Mouse (Mus musculus): ENCODE measurements at regions not wholly inside any gene's neighbourhood (a gene's known extent, or its start where the extent isn't known, plus 50 kb on each side); places are given as distances from the start of the nearest gene placed in this dataset.

DNA sequence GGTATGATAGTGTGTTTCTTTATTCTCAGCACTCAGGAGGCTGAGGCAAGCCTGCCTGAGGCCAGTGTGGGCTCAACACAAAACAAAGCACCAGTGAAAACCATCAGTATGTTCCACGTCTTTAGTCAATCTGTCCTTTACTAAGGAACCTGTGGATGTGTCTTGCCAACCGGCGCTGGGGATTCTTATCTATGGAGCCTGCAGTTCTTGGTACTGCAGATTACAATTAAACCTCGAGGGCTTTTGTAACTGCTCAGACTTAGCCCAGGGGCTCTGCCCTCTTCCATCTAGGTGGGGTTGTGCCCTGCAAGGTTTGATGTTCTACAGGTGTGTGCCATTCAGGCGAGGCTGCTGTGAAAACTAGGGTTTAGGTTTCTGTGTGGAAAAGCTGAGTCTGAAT, 145.1 kb upstream of the Opcml start:
- H3K27ac ChIP-seq (ENCODE audit: insufficient read depth, low read length), result no peak overlapping the region
- H3K4me3 ChIP-seq (ENCODE audit: insufficient read depth, low read length), result no peak overlapping the region
- TF ChIP-seq CTCF (IDR thresholded peaks at IDR 0.05; ENCODE audit: borderline replicate concordance, insufficient read depth, low read length) (no peak), POLR2A (IDR thresholded peaks at IDR 0.05; ENCODE audit: low read depth, low read length) (no peak)
- no peaks in the 10 kb centered on the region for H3K4me1 ChIP-seq (ENCODE audit: control insufficient read depth, insufficient read depth, low read length)

DNA sequence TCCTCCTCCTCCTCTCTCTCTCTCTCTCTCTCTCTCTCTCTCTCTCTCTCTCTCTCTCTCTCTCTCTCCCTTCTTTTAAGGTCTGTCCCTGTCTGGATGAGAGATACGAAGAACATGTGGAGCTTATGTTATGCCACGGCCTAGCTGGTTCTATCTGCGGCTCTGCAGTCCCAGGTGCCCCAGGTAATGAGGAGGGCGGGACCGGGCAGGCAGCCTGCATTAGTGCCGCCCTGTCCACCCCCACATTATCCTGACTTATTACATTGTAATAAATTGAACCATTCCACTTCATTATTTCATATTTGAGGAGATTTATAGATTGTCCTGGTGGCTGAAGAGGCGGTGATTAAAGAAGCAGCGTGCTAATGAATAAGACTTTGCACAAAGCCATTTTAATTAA, 144.5 kb upstream of the Opcml start:
- Histone ChIP-seq H3K27ac (ENCODE audit: insufficient read depth, low read length) (no peak overlapping the region), H3K4me3 (ENCODE audit: insufficient read depth, low read length) (no peak overlapping the region), H3K4me1 (ENCODE audit: control insufficient read depth, insufficient read depth, low read length) (no peaks in the 10 kb centered on the region)
- TF ChIP-seq CTCF (IDR thresholded peaks at IDR 0.05; ENCODE audit: borderline replicate concordance, insufficient read depth, low read length) (no peak), POLR2A (IDR thresholded peaks at IDR 0.05; ENCODE audit: low read depth, low read length) (no peak)

DNA sequence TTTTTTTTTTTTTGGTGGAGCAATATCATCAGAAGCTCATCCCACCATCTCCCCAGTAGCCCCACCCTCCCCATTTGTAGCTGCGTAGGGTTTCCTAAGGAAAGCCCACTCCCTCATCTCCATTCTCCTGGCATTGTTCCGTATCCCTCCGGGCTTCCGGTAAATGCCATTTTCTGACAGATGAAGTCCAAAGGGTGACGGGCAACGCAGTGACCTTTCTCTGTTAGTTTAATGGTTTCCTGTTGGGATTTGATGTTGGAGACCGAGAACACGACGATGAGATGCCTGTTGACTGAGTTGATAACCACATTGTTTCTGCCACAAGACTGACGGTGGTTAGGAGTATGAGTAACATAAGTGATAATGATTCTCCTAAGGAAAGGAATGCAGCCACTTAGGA, 143.6 kb upstream of the Opcml start:
- H3K4me3 ChIP-seq (ENCODE audit: insufficient read depth, low read length), result no peak overlapping the region
- no peak for TF ChIP-seq CTCF (IDR thresholded peaks at IDR 0.05; ENCODE audit: borderline replicate concordance, insufficient read depth, low read length)
- no peak for TF ChIP-seq POLR2A (IDR thresholded peaks at IDR 0.05; ENCODE audit: low read depth, low read length)

DNA sequence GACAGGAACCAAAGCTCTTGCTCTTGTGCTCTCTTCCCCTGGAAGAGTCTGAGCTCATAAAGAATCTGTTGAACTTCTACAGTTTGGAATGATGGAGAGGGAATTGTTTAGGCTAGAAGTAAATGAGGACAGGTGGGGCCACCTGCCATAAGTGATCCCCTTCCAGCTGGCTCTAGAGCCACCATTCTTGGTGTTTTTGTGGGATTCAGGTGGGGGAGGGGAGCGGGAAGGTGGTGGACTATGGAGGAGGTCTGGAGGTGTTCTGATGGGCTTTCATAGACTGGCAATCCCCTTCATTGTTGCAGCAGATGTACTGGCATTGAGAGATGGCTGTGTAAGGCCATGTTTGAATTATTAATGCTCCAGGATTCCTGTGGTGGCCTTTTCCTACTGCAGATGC, 132.6 kb upstream of the Opcml start:
- Histone ChIP-seq H3K4me1 (ENCODE audit: control insufficient read depth, insufficient read depth, low read length) (no peaks in the 10 kb centered on the region), H3K4me3 (ENCODE audit: insufficient read depth, low read length) (no peak overlapping the region), H3K27ac (ENCODE audit: insufficient read depth, low read length) (no peak overlapping the region)
- TF ChIP-seq POLR2A (IDR thresholded peaks at IDR 0.05; ENCODE audit: low read depth, low read length) (no peak), CTCF (IDR thresholded peaks at IDR 0.05; ENCODE audit: borderline replicate concordance, insufficient read depth, low read length) (no peak)

More for the DNA sequence above, 143.6 kb upstream of the Opcml start:
- Histone ChIP-seq H3K4me1 (ENCODE audit: control insufficient read depth, insufficient read depth, low read length) (no peaks in the 10 kb centered on the region), H3K27ac (ENCODE audit: insufficient read depth, low read length) (no peak overlapping the region)

DNA sequence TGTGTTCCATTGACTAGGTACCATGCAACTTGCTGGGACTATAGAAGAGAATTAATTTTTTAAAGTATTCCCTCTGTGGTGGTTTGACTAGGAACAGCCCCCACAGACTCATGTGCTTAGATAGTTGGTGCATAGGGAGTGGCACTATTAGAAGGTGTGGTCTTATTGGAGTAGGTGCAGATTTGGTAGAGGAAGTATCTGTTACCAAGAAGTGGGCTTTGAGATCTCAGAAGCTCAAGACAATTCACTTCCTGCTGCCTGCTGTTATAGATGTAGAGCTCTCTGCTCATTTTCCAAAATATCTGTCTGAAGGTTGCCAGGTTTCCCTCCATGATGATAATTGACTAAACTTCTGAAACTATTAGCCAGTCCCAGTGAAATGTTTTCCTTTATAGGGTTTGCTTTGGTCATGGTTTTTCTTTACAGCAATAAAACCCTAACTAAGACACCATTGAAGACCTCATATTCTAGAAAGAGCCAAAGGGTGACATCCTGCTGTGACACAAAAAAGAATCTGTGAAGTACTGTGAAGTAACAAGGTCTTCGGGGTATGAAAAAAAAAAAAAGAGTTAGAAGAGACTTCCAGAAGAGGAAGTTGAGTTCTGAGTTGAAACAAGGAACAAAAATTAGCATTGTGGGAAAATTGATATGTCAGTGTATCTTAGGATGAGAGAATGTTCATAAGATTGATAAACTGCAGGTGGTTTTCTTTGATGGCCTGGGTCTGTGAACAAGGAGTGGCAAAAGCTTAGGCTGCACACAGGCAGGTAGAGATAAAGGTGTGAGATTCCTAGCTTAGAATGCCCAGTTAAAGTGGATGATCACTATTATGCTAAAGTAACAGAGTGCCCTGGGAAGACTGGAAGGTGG, 128.9 kb upstream of the Opcml start:
- Histone ChIP-seq H3K27ac (ENCODE audit: insufficient read depth, low read length) (no peak overlapping the region), H3K4me1 (ENCODE audit: control insufficient read depth, insufficient read depth, low read length) (no peaks in the 10 kb centered on the region), H3K4me3 (ENCODE audit: insufficient read depth, low read length) (no peak overlapping the region)
- TF ChIP-seq CTCF (IDR thresholded peaks at IDR 0.05; ENCODE audit: borderline replicate concordance, insufficient read depth, low read length) (no peak), POLR2A (IDR thresholded peaks at IDR 0.05; ENCODE audit: low read depth, low read length) (no peak)

DNA sequence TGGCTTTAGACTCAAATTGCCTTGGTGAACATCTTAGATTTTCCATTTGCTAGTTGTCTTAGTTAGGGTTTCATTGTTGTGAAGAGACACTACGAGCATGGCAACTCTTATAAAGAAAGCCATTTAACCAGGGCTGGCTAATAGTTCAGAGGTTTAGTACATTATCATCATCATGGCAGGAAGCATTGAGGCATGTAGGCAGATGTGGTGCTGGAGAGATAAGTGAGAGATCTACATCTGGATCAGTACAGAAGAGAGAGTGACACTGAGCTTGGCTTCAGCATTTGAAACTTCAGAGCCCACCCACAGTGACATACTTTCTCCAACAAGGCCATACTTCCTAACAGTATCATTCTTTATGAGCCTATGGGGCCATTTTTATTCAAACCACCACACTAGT, 127.3 kb upstream of the Opcml start:
- no peak overlapping the region for H3K4me3 ChIP-seq (ENCODE audit: insufficient read depth, low read length)
- H3K27ac ChIP-seq (ENCODE audit: insufficient read depth, low read length), result no peak overlapping the region
- TF ChIP-seq CTCF (IDR thresholded peaks at IDR 0.05; ENCODE audit: borderline replicate concordance, insufficient read depth, low read length) (no peak), POLR2A (IDR thresholded peaks at IDR 0.05; ENCODE audit: low read depth, low read length) (no peak)
- H3K4me1 ChIP-seq (ENCODE audit: control insufficient read depth, insufficient read depth, low read length), result no peaks in the 10 kb centered on the region

DNA sequence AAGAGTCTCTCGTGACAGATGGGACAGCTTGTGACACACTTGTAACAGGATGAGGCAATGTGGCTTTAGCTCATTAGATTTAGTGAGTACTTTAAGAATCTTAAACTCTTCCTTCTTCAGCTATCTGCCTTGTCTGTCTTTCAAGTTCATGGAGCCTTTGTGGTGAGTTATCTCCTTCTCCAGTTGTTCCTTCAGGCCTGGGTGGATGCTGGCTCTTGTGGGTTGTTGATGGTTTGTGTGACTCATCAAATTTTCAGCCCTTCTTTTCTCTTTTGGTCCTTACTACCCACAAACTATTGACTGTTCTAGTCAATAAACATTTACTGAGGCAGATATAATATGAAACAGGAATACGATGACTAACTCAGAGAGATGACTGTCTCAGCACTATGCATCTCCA, 124.9 kb upstream of the Opcml start:
- TF ChIP-seq POLR2A (IDR thresholded peaks at IDR 0.05; ENCODE audit: low read depth, low read length), result no peak
- TF ChIP-seq CTCF (IDR thresholded peaks at IDR 0.05; ENCODE audit: borderline replicate concordance, insufficient read depth, low read length), result no peak
- H3K27ac ChIP-seq (ENCODE audit: insufficient read depth, low read length), result no peak overlapping the region
- H3K4me1 ChIP-seq (ENCODE audit: control insufficient read depth, insufficient read depth, low read length), result no peaks in the 10 kb centered on the region
- no peak overlapping the region for H3K4me3 ChIP-seq (ENCODE audit: insufficient read depth, low read length)

DNA sequence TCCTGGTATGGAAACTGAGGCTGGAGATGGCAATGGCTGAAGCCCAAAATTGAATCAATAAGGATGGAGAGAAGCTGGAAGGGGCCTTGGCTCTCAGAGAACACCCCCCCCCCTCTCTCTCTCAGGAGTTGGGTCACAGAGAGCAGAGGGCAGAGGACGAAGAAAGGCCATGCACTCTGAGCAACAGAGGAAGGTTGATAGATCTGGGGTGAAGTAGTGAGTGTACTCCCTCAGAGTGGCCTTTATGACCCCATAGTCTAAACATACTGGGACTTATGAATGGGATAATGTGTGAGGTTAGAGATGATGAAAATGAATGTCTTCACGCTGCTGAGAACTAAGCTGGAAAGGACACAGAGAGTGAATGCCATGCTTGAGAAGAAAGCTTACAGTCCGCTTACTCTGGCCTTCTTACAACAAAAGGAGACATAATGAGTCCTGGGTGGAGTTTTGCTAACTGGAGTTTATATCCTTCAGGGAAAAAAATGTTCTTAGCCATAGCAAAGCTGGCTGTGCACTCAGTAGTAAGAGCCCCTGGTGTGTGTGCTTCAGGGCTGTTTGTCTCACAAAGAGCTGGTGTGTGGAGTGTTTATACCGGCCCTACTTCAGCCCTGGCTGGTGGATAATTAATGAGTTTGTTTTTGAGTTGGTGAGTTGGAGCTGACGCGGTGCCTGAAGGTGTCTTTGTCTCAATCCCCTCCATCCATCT, 120.4 kb upstream of the Opcml start:
- no peak overlapping the region for H3K4me3 ChIP-seq (ENCODE audit: insufficient read depth, low read length)
- no peaks in the 10 kb centered on the region for H3K4me1 ChIP-seq (ENCODE audit: control insufficient read depth, insufficient read depth, low read length)
- no peak overlapping the region for H3K27ac ChIP-seq (ENCODE audit: insufficient read depth, low read length)
- no peak for TF ChIP-seq POLR2A (IDR thresholded peaks at IDR 0.05; ENCODE audit: low read depth, low read length)
- no peak for TF ChIP-seq CTCF (IDR thresholded peaks at IDR 0.05; ENCODE audit: borderline replicate concordance, insufficient read depth, low read length)

DNA sequence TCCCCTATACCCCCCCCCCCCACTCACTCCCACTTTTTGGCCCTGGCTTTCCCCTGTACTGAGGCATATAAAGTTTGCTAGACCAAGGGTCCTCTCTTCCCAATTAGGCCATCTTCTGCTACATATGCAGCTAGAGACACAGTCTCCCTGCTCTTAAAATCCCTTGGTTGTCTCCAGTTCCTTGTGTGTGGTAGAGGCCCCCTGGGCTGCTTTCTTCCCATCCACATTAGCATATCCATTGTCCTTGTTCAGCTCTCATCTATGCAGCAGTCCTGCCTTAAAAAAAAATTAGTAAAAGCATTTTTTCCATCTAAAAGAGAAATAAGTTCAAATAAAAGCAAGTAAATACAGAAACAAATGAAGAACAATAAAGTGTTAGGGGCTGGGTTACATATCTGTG, 105.2 kb upstream of the Opcml start:
- no peak for TF ChIP-seq POLR2A (IDR thresholded peaks at IDR 0.05; ENCODE audit: low read depth, low read length)
- TF ChIP-seq CTCF (IDR thresholded peaks at IDR 0.05; ENCODE audit: borderline replicate concordance, insufficient read depth, low read length), result no peak
- Histone ChIP-seq H3K4me3 (ENCODE audit: insufficient read depth, low read length) (no peak overlapping the region), H3K4me1 (ENCODE audit: control insufficient read depth, insufficient read depth, low read length) (no peaks in the 10 kb centered on the region), H3K27ac (ENCODE audit: insufficient read depth, low read length) (no peak overlapping the region)

DNA sequence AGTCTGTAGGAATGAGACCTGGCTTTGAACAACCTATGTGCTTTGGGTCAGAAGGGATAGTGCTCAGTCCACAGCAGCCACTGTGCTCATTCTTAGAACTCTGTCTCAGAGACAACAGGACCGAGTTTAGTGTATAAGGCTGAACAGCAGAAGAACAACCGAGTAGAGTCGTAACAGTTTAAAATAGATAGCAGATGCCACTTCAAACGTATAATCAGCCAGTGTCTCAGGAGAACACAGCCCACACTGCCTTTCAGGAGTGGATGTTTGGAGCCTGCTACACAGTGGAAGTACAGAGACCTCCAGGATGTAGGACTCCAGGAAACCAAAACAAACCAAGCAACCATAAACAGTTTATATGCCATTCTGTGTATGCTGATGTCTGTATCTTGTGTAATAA, 99.0 kb upstream of the Opcml start:
- no peak overlapping the region for H3K27ac ChIP-seq (ENCODE audit: insufficient read depth, low read length)
- no peak for TF ChIP-seq POLR2A (IDR thresholded peaks at IDR 0.05; ENCODE audit: low read depth, low read length)
- TF ChIP-seq CTCF (IDR thresholded peaks at IDR 0.05; ENCODE audit: borderline replicate concordance, insufficient read depth, low read length), result no peak
- H3K4me3 ChIP-seq (ENCODE audit: insufficient read depth, low read length), result no peak overlapping the region
- 0 out of 2 replicates have a peak, but pooled peaks cover 2% of the 10 kb centered on the region for H3K4me1 ChIP-seq (ENCODE audit: control insufficient read depth, insufficient read depth, low read length)

Measured in embryonic fibroblast, embryonic 13.5 days (primary cell).